Mouse (Mus musculus) bone marrow macrophage, adult 2 months (primary cell): ENCODE results near the gene Ak1.

Source experiments
- CTCF ChIP-seq: IDR thresholded peaks from 2 replicates; pipeline ENCODE4 v1.5.1; 2012; ENCODE audit warnings: low read depth, mild to moderate bottlenecking, low read length, moderate library complexity
- POLR2A ChIP-seq: IDR thresholded peaks from 2 replicates; pipeline ENCODE4 v1.6.1; 2012; ENCODE audit warnings: mild to moderate bottlenecking, low read depth, low read length, borderline replicate concordance

GRCm38 (mm10) chr2:32625212-32625872, 3.8 kb downstream of the Ak1 start:
- no peak for TF ChIP-seq POLR2A
- TF ChIP-seq CTCF = no peak
